Mouse (Mus musculus) cortical plate, adult 2 months (tissue): ENCODE measurements around the gene Cyp2d11.

Experiments used
- CTCF ChIP-seq: fragments of 200-500 bp; IDR thresholded peaks from 2 replicates; pipeline ENCODE4 v1.5.1; 2011; ENCODE audit warnings: mild to moderate bottlenecking, control low read depth, low read length; ENCODE audit not compliant: insufficient read depth; ENCODE audit errors: extremely low read depth
- POLR2A ChIP-seq: fragments of 200-500 bp; IDR thresholded peaks from 2 replicates; pipeline ENCODE4 v1.6.1; 2011; ENCODE audit warnings: mild to moderate bottlenecking, low read length, control low read depth; ENCODE audit not compliant: insufficient read depth; ENCODE audit errors: extremely low read depth

GRCm38 (mm10) chr15:82404163-82404562 lies 10.3 kb upstream of the Cyp2d11 start:
- TF ChIP-seq CTCF, result no peak
- TF ChIP-seq POLR2A, result no peak
